Mouse (Mus musculus) liver, embryonic 12.5 days (tissue): ENCODE data around the gene Khsrp. TPM values are rescaled to one million over a fixed set of nuclear protein-coding genes. Genes with fewer than 3 reads are reported as not detected.

Experiments
- ATAC-seq: fragments of 200-750 bp; cut with Nextera tagmentation; 2 replicates; pipeline ENCODE4 v1.8.0; 2017; ENCODE audit warnings: moderate number of reproducible peaks, mild to moderate bottlenecking, moderate library complexity
- H3K27ac ChIP-seq: fragments of 300-500 bp; sonication (generic); 2 replicates; pipeline ENCODE4 v1.5.1; 2016; ENCODE audit warnings: mild to moderate bottlenecking
- H3K27me3 ChIP-seq: fragments of 300-500 bp; sonication (generic); replicated peaks from 2 replicates; pipeline ENCODE4 v1.6.1; 2016; ENCODE audit warnings: mild to moderate bottlenecking, moderate library complexity
- H3K36me3 ChIP-seq: fragments of 300-500 bp; sonication (generic); 2 replicates; pipeline ENCODE4 v1.6.1; 2016; ENCODE audit warnings: mild to moderate bottlenecking, moderate library complexity
- H3K4me1 ChIP-seq: fragments of 300-500 bp; sonication (generic); 2 replicates; pipeline ENCODE4 v1.6.1; 2016
- H3K4me2 ChIP-seq: fragments of 300-500 bp; sonication (generic); 2 replicates; pipeline ENCODE4 v1.6.1; 2016; ENCODE audit warnings: mild to moderate bottlenecking, moderate library complexity
- H3K4me3 ChIP-seq: fragments of 300-500 bp; sonication (generic); 2 replicates; pipeline ENCODE4 v1.5.1; 2016; ENCODE audit warnings: mild to moderate bottlenecking, moderate library complexity
- H3K9ac ChIP-seq: fragments of 300-500 bp; sonication (generic); 2 replicates; pipeline ENCODE4 v1.6.1; 2016; ENCODE audit warnings: mild to moderate bottlenecking, moderate library complexity
- H3K9me3 ChIP-seq: fragments of 300-500 bp; sonication (generic); replicated peaks from 2 replicates; pipeline ENCODE4 v1.6.1; 2016; ENCODE audit warnings: mild to moderate bottlenecking, moderate library complexity
- WGBS: fragments of 180-500 bp; shearing (Covaris S2); methylation state at CpG from one replicate; pipeline ENCODE4 v1.1.7; 2016; ENCODE audit not compliant: insufficient replicate concordance; 5-methylcytosine and 5-hydroxymethylcytosine counted together
- polyA plus RNA-seq: library from polyadenylated mRNA; unstranded; fragments of >200 nt; fragmentation: Nextera tagmentation; extraction: Ambion mirVana; gene quantifications from 2 replicates; pipeline ENCODE4 v1.2.1, GENCODE M21; 2016

The Khsrp gene
- polyA plus RNA-seq, 1 experiment from 2014 or later, result 54.9 TPM

GRCm38 (mm10) chr17:57027471-57027870 lies 3.9 kb downstream of the Khsrp start:
- Histone ChIP-seq H3K4me2 (peak overlapping the region; percentile 17; the same call in 1 of the 2 replicates), H3K9ac (0 out of 2 replicates have a peak overlapping the region, but pooled peaks have one; percentile 22), H3K36me3 (peaks cover 70% of the 10 kb centered on the region), H3K27me3 (no peaks in the 10 kb centered on the region), H3K27ac (peak overlapping the region; percentile 36), H3K9me3 (no peaks in the 10 kb centered on the region), H3K4me3 (no peak overlapping the region), H3K4me1 (peaks cover 67% of the 10 kb centered on the region)
- no peak for ATAC-seq
- 67% methylated on average over 4 of the region's 4 CpGs for WGBS

GRCm38 (mm10) chr17:57020960-57021359 lies 10.4 kb downstream of the Khsrp start:
- H3K36me3 ChIP-seq, result peaks cover 69% of the 10 kb centered on the region
- 45% methylated on average over 5 of the region's 5 CpGs for WGBS
- H3K9me3 ChIP-seq, result no peaks in the 10 kb centered on the region
- ATAC-seq, result no peak
- peak overlapping the region; percentile 85 for H3K27ac ChIP-seq
- no peaks in the 10 kb centered on the region for H3K27me3 ChIP-seq
- H3K4me2 ChIP-seq, result no peak overlapping the region
- peaks cover 72% of the 10 kb centered on the region for H3K4me1 ChIP-seq
- H3K4me3 ChIP-seq, result no peak overlapping the region
- peak overlapping the region; percentile 6; the same call in 1 of the 2 replicates for H3K9ac ChIP-seq

DNA sequence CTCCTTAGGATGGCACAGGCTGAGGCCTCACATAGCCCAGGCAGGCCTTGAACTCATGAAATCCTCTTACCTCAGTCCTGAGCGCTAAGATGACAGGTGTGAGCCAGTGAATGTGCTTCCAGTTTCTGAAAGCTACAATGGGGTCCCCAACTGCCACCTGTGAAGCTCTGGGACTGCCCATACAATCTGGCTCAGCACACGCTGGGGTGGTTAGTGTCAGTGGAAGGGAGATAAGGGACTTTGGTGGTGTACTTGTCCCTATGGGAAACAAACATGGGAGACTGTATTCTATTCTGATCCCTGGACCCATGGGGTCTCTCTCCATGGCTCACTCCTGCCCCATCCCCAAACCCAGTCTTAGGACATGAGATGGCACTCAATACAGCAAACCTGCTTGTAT lies 11.6 kb downstream of the Khsrp start:
- H3K4me2 ChIP-seq, result peak overlapping the region; percentile 40
- peak; percentile 84 for ATAC-seq
- H3K4me3 ChIP-seq, result no peak overlapping the region
- no peaks in the 10 kb centered on the region for H3K27me3 ChIP-seq
- H3K4me1 ChIP-seq, result peaks cover 62% of the 10 kb centered on the region
- peak overlapping the region; percentile 22; the same call in 1 of the 2 replicates for H3K9ac ChIP-seq
- peak overlapping the region; percentile 85 for H3K27ac ChIP-seq
- H3K36me3 ChIP-seq, result peaks cover 56% of the 10 kb centered on the region
- no peaks in the 10 kb centered on the region for H3K9me3 ChIP-seq
- WGBS, result 33% methylated on average over 2 of the region's 2 CpGs

DNA sequence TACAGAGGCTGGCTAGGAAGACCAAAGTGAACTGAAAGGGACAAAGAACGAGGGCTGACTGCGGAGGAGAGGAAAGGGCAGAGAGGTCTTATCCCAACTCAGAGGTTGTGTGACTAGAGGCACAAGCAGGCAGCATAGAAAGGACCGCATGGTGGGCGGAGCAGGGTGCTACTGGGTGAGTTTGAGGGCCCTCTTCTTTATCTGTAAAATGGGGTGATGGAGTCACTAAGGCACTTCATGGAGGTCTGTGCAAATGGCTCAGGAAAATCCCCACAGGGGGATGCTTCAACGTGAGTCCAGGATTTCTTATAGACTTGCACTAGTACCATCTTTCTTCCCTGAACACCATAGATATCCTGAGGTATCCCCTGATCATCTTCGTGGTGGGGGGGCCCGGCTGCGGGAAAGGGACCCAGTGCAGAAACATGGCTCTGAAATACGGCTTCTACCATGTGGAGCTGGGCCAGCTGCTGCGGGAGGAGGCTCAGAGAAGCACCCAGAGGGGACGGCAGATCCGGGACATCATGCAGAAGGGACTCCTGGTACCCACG lies 19.0 kb downstream of the Khsrp start:
- peaks cover 50% of the 10 kb centered on the region for H3K4me1 ChIP-seq

DNA sequence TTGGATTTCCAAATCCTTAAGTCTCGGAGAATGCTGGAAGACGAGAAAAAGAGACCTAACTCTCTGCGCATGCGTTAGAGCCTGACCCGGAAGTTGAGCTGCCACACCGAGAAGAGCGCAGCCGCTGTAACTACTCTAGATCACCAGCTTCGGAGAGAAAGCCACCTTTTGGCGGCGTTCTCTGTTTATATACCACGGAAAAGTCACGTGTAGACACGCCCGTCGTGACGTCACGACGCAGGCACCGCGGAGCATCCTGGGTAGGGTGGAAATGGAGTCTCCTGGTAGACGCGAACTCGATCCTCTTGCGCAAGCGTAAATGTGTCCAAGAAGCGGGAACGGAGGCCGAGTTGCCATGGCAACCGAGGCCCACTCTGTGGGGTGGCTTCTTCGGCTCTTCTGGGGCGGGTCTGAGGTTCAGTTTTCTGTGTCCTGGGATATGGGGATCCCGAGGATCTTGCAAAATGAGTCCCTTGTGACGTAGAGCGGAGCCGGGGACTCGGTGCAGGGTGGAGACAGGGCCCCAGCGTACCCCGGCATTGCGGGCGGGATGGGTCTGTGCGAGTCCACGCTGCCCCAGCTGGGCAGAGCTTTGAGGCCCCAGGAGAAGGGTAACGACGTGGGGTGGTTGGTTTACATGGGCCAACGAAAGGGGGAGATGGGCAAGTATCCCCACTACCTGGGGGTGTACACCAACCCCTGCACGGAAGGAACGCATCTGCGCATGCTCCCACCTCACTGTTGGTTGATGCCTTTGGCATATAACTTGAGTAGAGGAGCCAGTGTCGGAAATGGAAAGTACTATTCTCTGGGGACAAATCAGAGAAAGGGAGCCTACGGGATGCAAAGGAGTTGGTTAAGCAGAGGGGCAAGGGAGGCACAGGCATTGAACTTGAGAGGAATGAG lies 19.8 kb downstream of the Khsrp start, which contains the start of the genes Gtf2f1 and Gm17949:
Gtf2f1 (minus strand) TSS at position 53 of the 906 bp plus-strand sequence.
Gm17949 (plus strand) TSS at position 234 of the 906 bp plus-strand sequence.
- Histone ChIP-seq H3K4me2 (peak within 1 kb of the TSS; percentile 80), H3K36me3 (peaks cover 34% of the 10 kb centered on the region), H3K9ac (peak within 1 kb of the TSS; percentile 88), H3K4me3 (peak within 1 kb of the TSS; percentile 89), H3K9me3 (no peaks in the 10 kb centered on the region), H3K27ac (peak within 1 kb of the TSS; percentile 90), H3K27me3 (no peaks in the 10 kb centered on the region), H3K4me1 (peaks cover 55% of the 10 kb centered on the region)
- whole genome bisulfite sequencing, result 1% methylated on average over 51 of the region's 51 CpGs
- ATAC-seq, result peak; percentile 85

More for the DNA sequence above, 19.0 kb downstream of the Khsrp start:
- H3K27ac ChIP-seq, result peak overlapping the region; percentile 90
- peak overlapping the region; percentile 73 for H3K9ac ChIP-seq
- peak overlapping the region; percentile 80 for H3K4me2 ChIP-seq
- H3K36me3 ChIP-seq, result peaks cover 26% of the 10 kb centered on the region
- no peaks in the 10 kb centered on the region for H3K27me3 ChIP-seq
- H3K4me3 ChIP-seq, result peak overlapping the region; percentile 89
- WGBS, result 74% methylated on average over 13 of the region's 13 CpGs
- no peak for ATAC-seq
- no peaks in the 10 kb centered on the region for H3K9me3 ChIP-seq

GRCm38 (mm10) chr17:57010911-57011235 lies 20.4 kb downstream of the Khsrp start:
- under 1% methylated on average over 19 of the region's 19 CpGs for WGBS
- H3K4me3 ChIP-seq, result peak overlapping the region; percentile 89
- H3K4me1 ChIP-seq, result peaks cover 50% of the 10 kb centered on the region
- no peaks in the 10 kb centered on the region for H3K9me3 ChIP-seq
- H3K9ac ChIP-seq, result peak overlapping the region; percentile 88
- peaks cover 40% of the 10 kb centered on the region for H3K36me3 ChIP-seq
- H3K27me3 ChIP-seq, result no peaks in the 10 kb centered on the region
- H3K4me2 ChIP-seq, result peak overlapping the region; percentile 80
- peak; percentile 62 for ATAC-seq
- peak overlapping the region; percentile 90 for H3K27ac ChIP-seq

DNA sequence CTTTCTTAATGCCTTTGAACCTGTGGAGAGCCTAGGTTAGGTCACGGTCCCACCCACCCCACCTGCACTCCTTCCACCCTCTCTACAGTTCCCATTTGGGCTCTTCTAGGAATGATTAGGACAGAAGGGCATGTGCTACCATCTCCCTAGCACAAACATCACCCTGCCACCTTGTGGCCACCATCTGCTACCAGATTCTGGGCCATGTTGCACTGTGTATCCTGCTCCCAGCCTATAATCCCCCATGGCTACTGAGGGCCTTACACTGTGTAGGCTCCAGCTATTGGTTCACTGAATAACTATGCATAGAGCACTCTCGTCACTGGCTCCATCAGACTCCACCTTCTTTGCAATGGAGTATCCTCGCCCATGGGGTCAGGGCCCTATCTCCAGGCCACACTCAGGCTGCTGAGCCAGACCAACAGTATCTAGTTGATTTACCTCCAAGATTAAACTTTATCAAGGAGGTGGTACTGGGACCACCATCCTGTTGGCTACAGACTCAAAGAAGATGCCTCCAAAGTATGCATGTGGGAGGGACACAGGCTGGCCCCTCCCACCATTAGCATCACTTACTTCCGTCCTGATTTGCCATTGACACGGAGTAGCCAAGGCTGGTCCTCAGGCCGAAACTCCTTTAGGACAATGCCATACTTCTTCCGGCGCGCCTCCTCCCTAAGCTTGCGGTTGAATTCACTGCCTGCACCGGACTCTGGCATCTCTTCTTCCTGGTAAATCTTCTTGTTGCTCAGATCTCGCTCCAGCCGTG lies 24.0 kb downstream of the Khsrp start:
- no peaks in the 10 kb centered on the region for H3K27me3 ChIP-seq
- H3K4me2 ChIP-seq, result no peak overlapping the region
- H3K4me3 ChIP-seq, result no peak overlapping the region
- H3K9ac ChIP-seq, result no peak overlapping the region
- peaks cover 76% of the 10 kb centered on the region for H3K36me3 ChIP-seq
- peaks cover 75% of the 10 kb centered on the region for H3K4me1 ChIP-seq
- 85% methylated on average over 13 of the region's 13 CpGs for WGBS
- no peak for ATAC-seq
- no peak overlapping the region for H3K27ac ChIP-seq
- H3K9me3 ChIP-seq, result no peaks in the 10 kb centered on the region

DNA sequence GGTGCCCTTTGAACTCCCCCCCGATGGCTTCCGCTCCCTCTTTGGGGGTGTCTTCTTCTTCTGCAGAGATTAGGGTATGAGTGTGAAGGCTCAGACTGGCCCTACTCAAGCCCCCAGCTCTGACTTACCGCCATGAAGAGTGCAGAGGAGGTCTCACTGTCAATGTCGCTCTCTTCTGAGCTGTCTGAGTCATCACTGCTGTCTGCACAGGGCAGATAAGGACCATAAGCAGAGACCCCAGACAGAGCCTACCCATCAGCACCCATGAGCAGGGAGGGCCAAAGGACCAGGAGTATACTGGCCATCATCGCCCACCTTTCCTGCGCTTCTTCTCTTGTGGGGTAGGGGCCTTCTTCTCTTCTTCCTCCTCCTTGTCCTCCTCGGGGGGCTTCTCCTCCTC lies 27.3 kb downstream of the Khsrp start:
- Histone ChIP-seq H3K9ac (peak overlapping the region; percentile 51), H3K36me3 (peaks cover 86% of the 10 kb centered on the region), H3K9me3 (no peaks in the 10 kb centered on the region), H3K4me3 (peak overlapping the region; percentile 5; the same call in 1 of the 2 replicates), H3K27me3 (no peaks in the 10 kb centered on the region), H3K27ac (peak overlapping the region; percentile 77), H3K4me2 (peak overlapping the region; percentile 52), H3K4me1 (peaks cover 67% of the 10 kb centered on the region)
- WGBS, result 51% methylated on average over 7 of the region's 7 CpGs
- peak; percentile 85 for ATAC-seq

- 47% methylated on average over 8 of the region's 8 CpGs for WGBS
- Histone ChIP-seq H3K4me2 (no peak overlapping the region), H3K4me3 (no peak overlapping the region), H3K27ac (no peak overlapping the region), H3K4me1 (peaks cover 65% of the 10 kb centered on the region), H3K9ac (no peak overlapping the region), H3K9me3 (no peaks in the 10 kb centered on the region), H3K27me3 (no peaks in the 10 kb centered on the region), H3K36me3 (peaks cover 69% of the 10 kb centered on the region)
- no peak for ATAC-seq
Observed at GRCm38 (mm10) chr17:57001228-57001627, 30.1 kb downstream of the Khsrp start.

GRCm38 (mm10) chr17:56999968-57000609 lies 31.2 kb downstream of the Khsrp start, which contains the start of gene Pspn:
Gene Pspn (minus strand): TSS chr17:57000018.
- Histone ChIP-seq H3K36me3 (peaks cover 69% of the 10 kb centered on the region), H3K4me1 (peaks cover 60% of the 10 kb centered on the region), H3K27me3 (no peaks in the 10 kb centered on the region), H3K4me3 (no peak within 1 kb of the TSS), H3K9ac (no peak within 1 kb of the TSS), H3K27ac (no peak within 1 kb of the TSS), H3K9me3 (no peaks in the 10 kb centered on the region), H3K4me2 (no peak within 1 kb of the TSS)
- no peak for ATAC-seq
- WGBS, result 84% methylated on average over 9 of the region's 9 CpGs

DNA sequence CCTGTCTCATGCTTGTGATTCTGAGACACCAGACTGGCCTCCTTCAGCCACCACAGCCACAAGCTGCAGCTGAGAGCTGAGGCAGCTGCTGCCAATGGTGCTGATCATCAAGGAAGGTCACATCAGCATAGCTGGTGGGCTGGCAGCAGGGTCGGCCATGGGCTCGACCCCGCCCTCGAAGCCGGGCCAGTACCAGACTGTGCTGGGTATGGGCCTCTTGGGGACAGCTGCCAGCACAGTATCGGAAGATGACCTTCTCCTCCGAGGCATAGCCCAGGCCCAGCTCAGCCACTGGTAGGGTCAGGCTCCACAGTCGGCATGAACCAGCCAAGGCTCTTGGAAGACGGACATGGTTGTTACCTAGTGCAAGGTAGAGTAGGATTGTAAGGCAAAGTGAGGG lies 31.9 kb downstream of the Khsrp start:
- Histone ChIP-seq H3K27ac (no peak overlapping the region), H3K4me1 (peaks cover 53% of the 10 kb centered on the region)
- WGBS, result 85% methylated on average over 9 of the region's 9 CpGs

More for the DNA sequence above, 31.9 kb downstream of the Khsrp start:
- Histone ChIP-seq H3K36me3 (peaks cover 69% of the 10 kb centered on the region), H3K9me3 (no peaks in the 10 kb centered on the region), H3K4me3 (no peak overlapping the region), H3K27me3 (no peaks in the 10 kb centered on the region), H3K4me2 (no peak overlapping the region), H3K9ac (no peak overlapping the region)
- ATAC-seq, result no peak
